Mouse (Mus musculus) cortical plate, adult 2 months (tissue): Measurements from ENCODE around the gene Vkorc1l1.

Experiments used
- CTCF ChIP-seq: fragments of 200-500 bp; IDR thresholded peaks from 2 replicates; pipeline ENCODE4 v1.5.1; 2011; ENCODE audit warnings: mild to moderate bottlenecking, control low read depth, low read length; ENCODE audit not compliant: insufficient read depth; ENCODE audit errors: extremely low read depth
- POLR2A ChIP-seq: fragments of 200-500 bp; IDR thresholded peaks from 2 replicates; pipeline ENCODE4 v1.6.1; 2011; ENCODE audit warnings: mild to moderate bottlenecking, low read length, control low read depth; ENCODE audit not compliant: insufficient read depth; ENCODE audit errors: extremely low read depth

GRCm38 (mm10) chr5:129968417-129968816 is 26.6 kb downstream of the Vkorc1l1 start:
- TF ChIP-seq POLR2A (no peak), CTCF (no peak)
